Mouse (Mus musculus): ENCODE results near the gene Spsb3.

GRCm38 (mm10) chr17:24850065-24850772 lies 36.2 kb upstream of the Spsb3 start, which contains the start of gene Fahd1:
- no peak for TF ChIP-seq CTCF (IDR thresholded peaks at IDR 0.05; ENCODE audit: control insufficient read depth, insufficient read depth, insufficient replicate concordance, low read depth, low read length)
- TF ChIP-seq POLR2A (IDR thresholded peaks at IDR 0.05; ENCODE audit: control insufficient read depth, low read depth, low read length) = peak; percentile 39; the same call in 1 of the 2 replicates

Measured in testis, adult 2 months (tissue).